Mouse (Mus musculus) mesoderm, embryonic 11.5 days (tissue): ENCODE measurements around the gene Pik3cb.
A peak's percentile ranks its signal among the peaks of the same experiment; 100 is the strongest.

Source experiments
- DNase-seq: peaks from one replicate; pipeline ENCODE4 v3.0.0-alpha.2; 2012; ENCODE audit warnings: low read depth, low spot score

The Pik3cb gene

GRCm38 (mm10) chr9:99140063-99140882 is at the start of gene Pik3cb:
Pik3cb (minus strand) TSS chr9:99140621.
- peak; percentile 95 for DNase-seq

- DNase-seq = no peak
Observed at GRCm38 (mm10) chr9:99183043-99183670, 42.7 kb upstream of the Pik3cb start.

GRCm38 (mm10) chr9:99182121-99182520 is 41.7 kb upstream of the Pik3cb start:
- DNase-seq = no peak

- no peak for DNase-seq
Observed at GRCm38 (mm10) chr9:99180272-99180671, 39.9 kb upstream of the Pik3cb start.

GRCm38 (mm10) chr9:99178736-99179135 is 38.3 kb upstream of the Pik3cb start:
- DNase-seq = no peak

- DNase-seq = no peak
Observed at GRCm38 (mm10) chr9:99175774-99176173, 35.4 kb upstream of the Pik3cb start.

GRCm38 (mm10) chr9:99172811-99173210 is 32.4 kb upstream of the Pik3cb start:
- DNase-seq = no peak

GRCm38 (mm10) chr9:99171186-99171585 is 30.8 kb upstream of the Pik3cb start:
- DNase-seq = no peak

GRCm38 (mm10) chr9:99169029-99169428 is 28.6 kb upstream of the Pik3cb start:
- no peak for DNase-seq

- DNase-seq = no peak
Observed at GRCm38 (mm10) chr9:99166946-99167345, 26.5 kb upstream of the Pik3cb start.

- no peak for DNase-seq
Observed at GRCm38 (mm10) chr9:99165956-99166355, 25.5 kb upstream of the Pik3cb start.

GRCm38 (mm10) chr9:99164664-99165226 is 24.3 kb upstream of the Pik3cb start:
- DNase-seq = no peak

- DNase-seq = no peak
Observed at GRCm38 (mm10) chr9:99164148-99164503, 23.7 kb upstream of the Pik3cb start.

- peak; percentile 68 for DNase-seq
Observed at GRCm38 (mm10) chr9:99163420-99164147, 23.2 kb upstream of the Pik3cb start.

GRCm38 (mm10) chr9:99162839-99163238 is 22.4 kb upstream of the Pik3cb start:
- DNase-seq = no peak

- no peak for DNase-seq
Observed at GRCm38 (mm10) chr9:99160780-99161179, 20.4 kb upstream of the Pik3cb start.

- no peak for DNase-seq
Observed at GRCm38 (mm10) chr9:99159932-99160331, 19.5 kb upstream of the Pik3cb start.

GRCm38 (mm10) chr9:99158708-99159107 is 18.3 kb upstream of the Pik3cb start:
- DNase-seq = no peak

- no peak for DNase-seq
Observed at GRCm38 (mm10) chr9:99158203-99158632, 17.8 kb upstream of the Pik3cb start.

GRCm38 (mm10) chr9:99153655-99154054 is 13.2 kb upstream of the Pik3cb start:
- no peak for DNase-seq

- DNase-seq = no peak
Observed at GRCm38 (mm10) chr9:99152699-99153490, 12.5 kb upstream of the Pik3cb start.
